Mouse (Mus musculus): ENCODE results near the gene Gm3488. TPM values are rescaled to one million over a fixed set of nuclear protein-coding genes. Genes with fewer than 3 reads are reported as not detected.

Gm3488 gene
- polyA plus RNA-seq (2015; fragmentation: Nextera tagmentation; extraction: Ambion mirVana): 0.12 and 0.24 TPM in 2 replicates

DNA sequence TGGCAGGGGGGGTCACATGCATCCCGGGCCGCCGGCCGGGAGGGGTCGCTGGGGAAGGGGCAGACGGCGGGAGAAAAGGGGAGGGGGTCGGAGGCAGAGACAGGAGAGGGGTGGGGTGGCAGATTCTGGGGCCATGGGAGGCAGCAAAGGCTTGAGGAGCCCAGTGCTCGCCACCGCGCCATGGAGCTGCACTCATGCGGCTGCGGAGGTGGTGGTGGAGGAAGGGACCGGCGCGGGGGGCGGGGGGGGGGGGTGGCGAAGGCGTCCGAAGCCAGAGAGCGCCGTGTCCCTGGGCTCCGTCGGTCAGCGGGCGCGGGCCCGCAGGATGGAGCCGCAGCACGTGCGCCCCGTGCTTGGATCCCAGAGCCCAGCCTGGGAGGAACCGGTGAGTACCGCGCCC, at the start of gene Gm3488:
Gene Gm3488, plus strand, starts transcription at position 301 of the 400 bp plus-strand sequence.

DNA sequence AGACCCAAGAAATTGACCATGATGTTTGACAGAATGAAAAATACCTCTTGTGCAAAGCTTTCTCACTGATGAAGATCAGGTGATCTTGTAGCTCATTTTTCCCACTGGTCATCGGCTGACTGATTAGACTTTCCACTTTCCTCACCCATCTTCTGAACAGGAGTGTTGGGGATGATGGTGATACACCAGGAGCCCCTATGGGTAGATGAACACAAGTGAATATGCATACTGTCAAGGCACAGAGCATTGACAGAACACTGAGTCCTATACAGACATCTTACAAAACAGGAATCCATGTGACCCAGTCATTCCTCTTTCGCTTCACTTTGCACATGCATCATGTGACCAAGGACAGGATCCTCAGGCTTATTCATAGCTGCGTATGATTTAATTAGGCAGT, 46.1 kb upstream of the Gm3488 start, which contains the start of gene Gm3194:
Gene Gm3194, minus strand, starts transcription at position 101 of the 400 bp plus-strand sequence.

DNA sequence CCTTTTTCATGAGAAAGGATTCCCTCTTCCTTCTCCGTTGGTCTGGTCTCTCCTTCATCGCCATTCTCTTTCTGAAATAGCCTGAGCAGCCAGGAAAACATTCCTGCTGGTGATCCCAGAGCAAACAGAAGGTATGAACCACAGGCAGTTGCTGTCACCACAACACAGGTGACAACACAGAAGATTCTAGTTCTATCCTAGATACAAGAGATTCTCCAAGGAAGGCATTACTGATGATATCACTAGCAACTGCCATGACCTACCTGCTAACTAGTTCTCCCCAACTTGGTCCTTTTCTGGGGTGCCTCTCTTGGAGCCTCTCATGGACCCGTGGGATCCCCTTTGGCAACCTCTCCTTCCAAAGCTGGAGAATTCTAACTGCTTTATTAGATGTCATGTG, 23.7 kb upstream of the Gm3488 start, which contains the start of gene Gm8246:
Gene Gm8246, minus strand, starts transcription at position 101 of the 400 bp plus-strand sequence.

DNA sequence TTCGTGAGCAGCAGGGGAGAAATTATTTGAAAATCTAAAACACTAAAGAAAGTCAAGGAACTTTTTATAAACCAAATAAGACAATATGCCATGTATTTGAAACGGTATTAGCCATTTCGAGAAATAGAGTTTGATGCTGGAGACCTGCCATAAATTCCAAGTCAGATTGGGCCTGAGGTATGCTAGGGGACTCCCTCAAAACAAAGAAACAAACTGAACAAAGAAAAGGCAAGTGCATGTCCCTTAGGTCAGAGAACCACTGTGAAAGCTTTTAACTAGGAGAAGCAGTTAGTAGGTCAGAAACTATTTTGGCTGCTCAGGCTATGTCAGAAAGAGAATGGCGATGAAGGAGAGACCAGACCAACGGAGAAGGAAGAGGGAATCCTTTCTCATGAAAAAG, 17.6 kb upstream of the Gm3488 start, which contains the start of gene Gm3187:
Gene Gm3187, plus strand, starts transcription at position 301 of the 400 bp plus-strand sequence.

DNA sequence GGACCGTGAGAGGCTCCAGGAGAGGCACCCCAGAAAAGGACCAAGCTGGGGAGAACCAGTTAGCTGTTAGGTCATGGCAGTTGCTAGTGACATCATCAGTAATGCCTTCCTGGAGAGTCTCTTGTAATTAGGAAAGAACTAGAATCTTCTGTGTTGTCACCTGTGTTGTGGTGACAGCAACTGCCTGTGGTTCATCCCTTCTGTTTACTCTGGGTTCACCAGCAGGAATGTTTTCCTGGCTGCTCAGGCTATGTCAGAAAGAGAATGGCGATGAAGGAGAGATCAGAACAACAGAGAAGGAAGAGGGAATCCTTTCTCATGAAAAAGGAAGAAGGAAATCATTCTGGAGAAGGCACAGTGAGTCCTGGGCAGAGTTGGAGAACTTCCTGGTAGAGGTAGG, 36.7 kb downstream of the Gm3488 start, which contains the start of gene Gm3532:
Gene Gm3532, plus strand, starts transcription at position 301 of the 400 bp plus-strand sequence.

Other genes with a start within 250 kb of the Gm3488 start
- not detected in 2 replicates for gene Gm3526, start 241.1 kb upstream of the Gm3488 start, polyA plus RNA-seq (2015; fragmentation: Nextera tagmentation; extraction: Ambion mirVana)
- not detected in 2 replicates for gene Gm3542, start 166.7 kb upstream of the Gm3488 start, polyA plus RNA-seq (2015; fragmentation: Nextera tagmentation; extraction: Ambion mirVana)
- gene Gm3500, start 112.6 kb upstream of the Gm3488 start, polyA plus RNA-seq (2015; fragmentation: Nextera tagmentation; extraction: Ambion mirVana): 0.11 TPM in 1 of 2 replicates, not detected in the other
- 0.13 TPM in 1 of 2 replicates, not detected in the other for gene Gm3194, start 46.2 kb upstream of the Gm3488 start, polyA plus RNA-seq (2015; fragmentation: Nextera tagmentation; extraction: Ambion mirVana)
- not detected in 2 replicates for gene Gm8246, start 23.8 kb upstream of the Gm3488 start, polyA plus RNA-seq (2015; fragmentation: Nextera tagmentation; extraction: Ambion mirVana)
- gene Gm3187, start 17.5 kb upstream of the Gm3488 start, polyA plus RNA-seq (2015; fragmentation: Nextera tagmentation; extraction: Ambion mirVana): not detected in 2 replicates
- gene Gm3532, start 36.8 kb downstream of the Gm3488 start, polyA plus RNA-seq (2015; fragmentation: Nextera tagmentation; extraction: Ambion mirVana): not detected in 2 replicates
- not detected in 2 replicates for gene Gm8265, start 131.4 kb downstream of the Gm3488 start, polyA plus RNA-seq (2015; fragmentation: Nextera tagmentation; extraction: Ambion mirVana)
- gene Gm9603, start 185.8 kb downstream of the Gm3488 start, polyA plus RNA-seq (2015; fragmentation: Nextera tagmentation; extraction: Ambion mirVana): not detected in 2 replicates
- 0.08 TPM in 1 of 2 replicates, not detected in the other for gene Gm3373, start 239.9 kb downstream of the Gm3488 start, polyA plus RNA-seq (2015; fragmentation: Nextera tagmentation; extraction: Ambion mirVana)